Mouse (Mus musculus) ES-E14 (cell line): Measurements from ENCODE around the gene Rbfox1. TPM values are rescaled to one million over a fixed set of nuclear protein-coding genes. Genes with fewer than 3 reads are reported as not detected.

Experiments
- DNase-seq: peaks from one replicate; pipeline ENCODE4 v3.0.0-alpha.2; 2013; ENCODE audit warnings: low read depth, low spot score
- H3K27ac ChIP-seq: 2 replicates; pipeline ENCODE4 v1.5.1; 2012; ENCODE audit warnings: low read depth, mild to moderate bottlenecking, low read length, moderate library complexity, mixed read lengths; ENCODE audit not compliant: poor library complexity, insufficient read depth, severe bottlenecking
- H3K36me3 ChIP-seq: 2 replicates; pipeline ENCODE4 v1.6.1; 2012; ENCODE audit warnings: mild to moderate bottlenecking, low read length, moderate library complexity, mixed read lengths; ENCODE audit not compliant: control insufficient read depth, poor library complexity, insufficient read depth, severe bottlenecking
- H3K4me1 ChIP-seq, 2 experiments: fragments of 150-350 bp in 1 of 2; sonication (generic) in 1 of 2; 2 replicates each; pipeline ENCODE4 v1.6.1; 2012; ENCODE audit warnings: low read length in 2 of 2, mild to moderate bottlenecking in 1 of 2, mixed read lengths in 1 of 2; ENCODE audit not compliant: control insufficient read depth in 2 of 2, insufficient read depth in 2 of 2, poor library complexity in 1 of 2
- H3K4me3 ChIP-seq, 2 experiments: fragments of 150-350 bp in 1 of 2; sonication (generic) in 1 of 2; 2 replicates each; pipeline ENCODE4 v1.5.1; 2012; ENCODE audit warnings: low read length in 2 of 2, low read depth in 1 of 2, mild to moderate bottlenecking in 1 of 2, mixed read lengths in 1 of 2; ENCODE audit not compliant: insufficient read depth in 1 of 2, poor library complexity in 1 of 2, severe bottlenecking in 1 of 2
- H3K9ac ChIP-seq: 2 replicates; pipeline ENCODE4 v1.6.1; 2012; ENCODE audit warnings: low read depth, mild to moderate bottlenecking, low read length, mixed read lengths; ENCODE audit not compliant: poor library complexity, insufficient read depth, severe bottlenecking
- H3K9me3 ChIP-seq: fragments of 150-350 bp; sonication (generic); 2 replicates; pipeline ENCODE4 v1.6.1; 2012; ENCODE audit warnings: low read depth, mild to moderate bottlenecking, low read length; ENCODE audit not compliant: control insufficient read depth, insufficient read depth
- CHD2 ChIP-seq: IDR thresholded peaks from 2 replicates; pipeline ENCODE4 v1.6.1; 2014; ENCODE audit warnings: mild to moderate bottlenecking, low read depth, low read length, inconsistent platforms
- HCFC1 ChIP-seq: IDR thresholded peaks from 2 replicates; pipeline ENCODE4 v1.6.1; 2012; ENCODE audit warnings: low read length, inconsistent platforms, borderline replicate concordance; ENCODE audit not compliant: insufficient read depth
- MAFK ChIP-seq: IDR thresholded peaks from 2 replicates; pipeline ENCODE4 v1.6.1; 2014; ENCODE audit warnings: mild to moderate bottlenecking, low read depth, low read length, inconsistent platforms; ENCODE audit not compliant: insufficient read depth
- ZC3H11A ChIP-seq: IDR thresholded peaks from 2 replicates; pipeline ENCODE4 v1.6.1; 2012; ENCODE audit warnings: low read depth, mild to moderate bottlenecking, inconsistent platforms, low read length, borderline replicate concordance
- ZNF384 ChIP-seq: IDR thresholded peaks from 2 replicates; pipeline ENCODE4 v1.6.1; 2012; ENCODE audit warnings: low read depth, low read length, inconsistent platforms
- in situ Hi-C, 2 experiments: fragments of 600-800 bp; cut with MboI; formaldehyde crosslinking; loops; one replicate each; pipeline ENCODE4 v1.15.1; 2025; ENCODE audit warnings: low sequenced_read_pairs in 2 of 2, inconsistent platforms in 1 of 2; ENCODE audit not compliant: unreplicated experiment in 2 of 2
- total RNA-seq: library from RNA; depleted of rRNA; stranded (reverse); fragments of 300-350 nt; gene quantifications from 2 replicates; pipeline ENCODE4 v1.2.3, GENCODE M21; 2012

Gene Rbfox1
- total RNA-seq, 1 experiment, result 0.18 TPM

GRCm38 (mm10) chr16:6754847-6755246, 869.7 kb downstream of the Rbfox1 start:
- H3K9me3 ChIP-seq, result no peaks in the 10 kb centered on the region
- no peaks in the 10 kb centered on the region for H3K4me1 ChIP-seq
- in situ Hi-C loops, result no loop called here
- no peak overlapping the region for H3K27ac ChIP-seq
- DNase-seq, result no peak
- H3K9ac ChIP-seq, result no peak overlapping the region
- H3K36me3 ChIP-seq, result no peaks in the 10 kb centered on the region
- TF ChIP-seq MAFK (no peak), ZC3H11A (no peak), HCFC1 (no peak), ZNF384 (no peak), CHD2 (no peak)
- H3K4me3 ChIP-seq, result no peak overlapping the region

- Histone ChIP-seq H3K9me3 (no peaks in the 10 kb centered on the region), H3K36me3 (no peaks in the 10 kb centered on the region), H3K4me1 (no peaks in the 10 kb centered on the region), H3K27ac (no peak overlapping the region), H3K4me3 (no peak overlapping the region), H3K9ac (no peak overlapping the region)
- in situ Hi-C loops, result no loop called here
- DNase-seq, result no peak
- no peak for TF ChIP-seq CHD2
- TF ChIP-seq ZC3H11A, result no peak
- TF ChIP-seq HCFC1, result no peak
Measured at GRCm38 (mm10) chr16:6769495-6770237, 884.5 kb downstream of the Rbfox1 start.

- Histone ChIP-seq H3K9me3 (no peaks in the 10 kb centered on the region), H3K9ac (no peak overlapping the region), H3K27ac (no peak overlapping the region; the same call in 1 of the 2 replicates), H3K36me3 (no peaks in the 10 kb centered on the region), H3K4me3 (0 out of 4 replicates have a peak overlapping the region, but pooled peaks of 1 of the 2 experiments have one; percentile 36), H3K4me1 (peaks cover 2 to 6% of the 10 kb centered on the region in 2 experiments; a peak in 1 of 4 replicates)
- DNase-seq, result no peak
- in situ Hi-C loops, result no loop called here
- no peak for TF ChIP-seq MAFK
- TF ChIP-seq CHD2, result no peak
- no peak for TF ChIP-seq ZC3H11A
- TF ChIP-seq ZNF384, result no peak
- no peak for TF ChIP-seq HCFC1
Measured at GRCm38 (mm10) chr16:6777506-6778185, 892.5 kb downstream of the Rbfox1 start.

- in situ Hi-C loops, result no loop called here
- H3K4me3 ChIP-seq, result no peak overlapping the region
- DNase-seq, result no peak
- H3K4me1 ChIP-seq, result no peaks in the 10 kb centered on the region; a peak in 1 of 4 replicates
- TF ChIP-seq ZC3H11A, result no peak
- TF ChIP-seq HCFC1, result no peak
- TF ChIP-seq MAFK, result no peak
- TF ChIP-seq ZNF384, result no peak
- TF ChIP-seq CHD2, result no peak
- H3K9me3 ChIP-seq, result no peaks in the 10 kb centered on the region
- H3K9ac ChIP-seq, result no peak overlapping the region
- H3K27ac ChIP-seq, result no peak overlapping the region
- H3K36me3 ChIP-seq, result no peaks in the 10 kb centered on the region
Measured at GRCm38 (mm10) chr16:6784144-6784543, 899.0 kb downstream of the Rbfox1 start.

DNA sequence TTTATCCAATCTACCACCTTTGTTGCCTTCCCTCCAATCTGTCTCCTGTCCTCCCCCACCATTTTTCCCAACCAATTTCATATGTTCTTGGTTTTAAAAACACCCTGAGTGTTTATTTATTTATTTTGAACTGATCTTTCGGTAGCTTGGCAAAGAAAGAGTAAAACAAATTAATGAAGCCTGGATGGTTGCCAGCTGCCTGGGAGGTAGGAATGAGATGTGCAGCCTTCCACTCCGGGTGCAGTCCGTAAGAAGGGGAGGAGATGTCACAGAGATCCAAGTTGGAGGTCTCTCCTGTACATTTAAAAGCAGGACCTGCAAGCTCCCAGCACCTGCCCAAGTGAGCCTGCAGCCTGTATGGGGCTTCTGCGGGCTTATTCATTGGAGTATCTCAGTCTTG, 899.9 kb downstream of the Rbfox1 start:
- DNase-seq, result no peak
- Histone ChIP-seq H3K27ac (no peak overlapping the region), H3K4me3 (no peak overlapping the region), H3K9me3 (no peaks in the 10 kb centered on the region), H3K36me3 (no peaks in the 10 kb centered on the region), H3K4me1 (no peaks in the 10 kb centered on the region), H3K9ac (no peak overlapping the region)
- in situ Hi-C loops, result no loop called here
- TF ChIP-seq MAFK, result no peak
- no peak for TF ChIP-seq ZC3H11A
- TF ChIP-seq HCFC1, result no peak
- no peak for TF ChIP-seq ZNF384
- TF ChIP-seq CHD2, result no peak
